Mouse (Mus musculus) naive thymus-derived CD4-positive, alpha-beta T cell, adult 5 months (primary cell): ENCODE results near the gene Pax5. TPM values are rescaled to one million over a fixed set of nuclear protein-coding genes. Genes with fewer than 3 reads are reported as not detected.

ENCODE experiments used
- polyA plus RNA-seq: library from polyadenylated mRNA; unstranded; fragments of 100-300 nt; shearing (Covaris generic); gene quantifications from one replicate; pipeline ENCODE4 v1.2.1, GENCODE M21; 2017

The Pax5 gene
- not detected for polyA plus RNA-seq

DNA sequence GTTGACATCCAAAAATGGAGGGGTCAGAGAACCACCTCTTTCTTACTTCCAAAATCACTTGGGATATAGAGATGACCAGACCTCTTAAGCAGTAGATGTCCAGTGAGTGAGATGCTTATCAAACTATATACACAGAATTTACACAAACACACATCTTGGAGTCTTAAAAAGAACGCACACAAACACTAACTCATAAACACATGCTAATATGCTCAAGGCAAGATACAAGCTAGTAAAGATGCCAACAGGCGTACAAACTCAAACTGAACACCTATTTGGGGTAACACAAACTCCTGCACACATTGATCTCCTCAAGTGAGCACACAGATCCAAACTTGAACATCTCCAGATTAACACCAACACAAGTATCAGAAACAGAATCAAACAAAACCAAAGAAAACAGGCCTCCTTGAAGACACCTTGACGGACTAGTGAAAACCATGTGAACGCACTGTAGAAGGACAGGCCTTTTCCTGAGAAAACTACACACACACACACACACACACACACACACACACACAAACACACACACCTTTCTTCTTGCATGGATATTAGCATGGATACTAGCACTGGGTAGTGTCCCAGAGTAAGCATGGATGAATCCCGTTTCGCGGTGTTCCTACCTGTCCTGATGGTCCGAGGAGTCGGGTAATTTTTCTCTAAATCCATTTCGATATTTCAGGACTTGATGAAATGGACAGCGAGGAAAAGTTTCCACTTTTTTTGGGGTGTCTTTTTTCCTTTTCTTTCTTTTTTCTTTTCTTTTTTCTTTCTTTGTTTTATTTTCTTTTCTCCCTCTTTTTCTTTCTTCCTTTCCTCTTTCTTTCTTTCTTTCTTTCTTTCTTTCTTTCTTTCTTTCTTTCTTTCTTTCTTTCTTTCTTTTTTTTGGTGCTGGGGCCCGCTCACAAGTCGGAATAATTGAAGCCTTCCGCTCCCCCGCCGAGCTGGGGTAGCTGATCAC lies at the start of gene Pax5:
Gene Pax5 (minus strand): TSS at position 748 of the 961 bp plus-strand sequence.

DNA sequence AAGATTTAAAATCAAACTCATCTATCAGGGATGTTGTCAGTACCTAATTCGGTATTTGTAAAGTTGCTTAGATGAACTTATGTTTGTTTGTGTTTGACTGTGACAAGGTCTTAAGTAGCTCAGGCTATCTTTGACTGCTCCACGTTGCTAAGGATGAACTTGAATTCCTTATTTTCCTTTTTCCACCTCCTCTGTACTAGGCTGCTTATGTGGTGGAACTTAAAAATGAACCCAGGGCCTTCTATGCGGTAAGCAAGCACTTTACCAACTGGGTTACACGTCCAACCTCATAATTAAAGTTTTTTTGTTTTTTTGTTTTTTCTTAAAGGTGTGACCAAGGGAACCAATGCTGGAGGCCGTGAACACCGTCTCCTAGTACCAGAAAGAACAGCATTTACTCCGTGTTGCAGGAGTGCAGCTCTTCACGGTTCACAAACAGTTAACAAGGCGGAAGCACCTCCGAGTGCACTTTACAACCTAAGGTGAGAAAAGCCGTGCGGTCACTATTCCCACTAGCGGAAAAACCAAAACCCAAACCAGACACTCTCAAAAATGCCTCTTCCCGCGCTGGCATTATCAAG lies 45.4 kb upstream of the Pax5 start, which contains the start of gene Zcchc7:
Gene Zcchc7 (plus strand): TSS at position 325 of the 581 bp plus-strand sequence.

Other genes with a start within 250 kb of the Pax5 start
- gene Zcchc7, start 45.4 kb upstream of the Pax5 start, polyA plus RNA-seq, result 74.8 TPM